Mouse (Mus musculus) forebrain, postnatal 0 days (tissue): ENCODE results near the gene Akap2. TPM values are rescaled to one million over a fixed set of nuclear protein-coding genes. Genes with fewer than 3 reads are reported as not detected.

Experiments used
- ATAC-seq: fragments of 200-750 bp; cut with Nextera tagmentation; 2 replicates; pipeline ENCODE4 v1.8.0; 2017; ENCODE audit warnings: mild to moderate bottlenecking, moderate library complexity
- DNase-seq: peaks from one replicate; pipeline ENCODE4 v3.0.0-alpha.2; 2015
- H3K27ac ChIP-seq: fragments of 300-500 bp; sonication (generic); 2 replicates; pipeline ENCODE4 v1.5.1; 2014; ENCODE audit warnings: low read depth, mild to moderate bottlenecking, antibody characterized with exemption, low read length, moderate library complexity, mixed read lengths
- H3K27me3 ChIP-seq: fragments of 300-500 bp; sonication (generic); 2 replicates; pipeline ENCODE4 v1.6.1; 2014; ENCODE audit warnings: mild to moderate bottlenecking, low read length, mixed read lengths; ENCODE audit not compliant: insufficient read depth
- H3K36me3 ChIP-seq: fragments of 300-500 bp; sonication (generic); 2 replicates; pipeline ENCODE4 v1.6.1; 2014; ENCODE audit warnings: mild to moderate bottlenecking, moderate library complexity; ENCODE audit not compliant: insufficient read depth
- H3K4me1 ChIP-seq: fragments of 300-500 bp; sonication (generic); 2 replicates; pipeline ENCODE4 v1.6.1; 2014; ENCODE audit warnings: antibody characterized with exemption; ENCODE audit not compliant: insufficient read depth
- H3K4me2 ChIP-seq: fragments of 300-500 bp; sonication (generic); 2 replicates; pipeline ENCODE4 v1.6.1; 2014; ENCODE audit warnings: low read depth, mild to moderate bottlenecking, moderate library complexity
- H3K4me3 ChIP-seq: fragments of 300-500 bp; sonication (generic); 2 replicates; pipeline ENCODE4 v1.5.1; 2014; ENCODE audit warnings: low read depth, low read length, mixed read lengths
- H3K9ac ChIP-seq: fragments of 300-500 bp; sonication (generic); 2 replicates; pipeline ENCODE4 v1.6.1; 2014; ENCODE audit warnings: mild to moderate bottlenecking
- H3K9me3 ChIP-seq: fragments of 300-500 bp; sonication (generic); 2 replicates; pipeline ENCODE4 v1.6.1; 2016; ENCODE audit warnings: low read length
- CTCF ChIP-seq: sonication (generic); IDR thresholded peaks from 2 replicates; pipeline ENCODE4 v1.5.1; 2016; ENCODE audit warnings: antibody characterized with exemption, control low read depth, low read depth
- WGBS: fragments of 180-500 bp; shearing (Covaris S2); extraction: QIAGEN DNeasy Blood & Tissue Kit; methylation state at CpG from one replicate; pipeline ENCODE4 v1.1.7; 2014; 5-methylcytosine and 5-hydroxymethylcytosine counted together
- polyA plus RNA-seq: library from polyadenylated mRNA; unstranded; fragments of >200 nt; fragmentation: Nextera tagmentation; extraction: Ambion mirVana; gene quantifications from 2 replicates; pipeline ENCODE4 v1.2.1, GENCODE M21; 2015
- total RNA-seq: library from RNA; depleted of rRNA; stranded (reverse); fragments of >200 nt; gene quantifications from 2 replicates; pipeline ENCODE4 v1.2.3, GENCODE M21; 2014

Gene Akap2
- total and polyA plus RNA-seq, 2 experiments from 2014 or later = 7.0 to 15.0 TPM

GRCm38 (mm10) chr4:57906708-57907107 lies 189.3 kb downstream of the Akap2 start:
- TF ChIP-seq CTCF = no peak
- no peak for DNase-seq
- no peaks in the 10 kb centered on the region for H3K4me1 ChIP-seq
- no peak overlapping the region for H3K4me3 ChIP-seq
- no peaks in the 10 kb centered on the region for H3K9me3 ChIP-seq
- H3K4me2 ChIP-seq = no peak overlapping the region
- no peak overlapping the region for H3K9ac ChIP-seq
- H3K27ac ChIP-seq = no peak overlapping the region
- 21% methylated on average over 2 of the region's 2 CpGs for WGBS
- H3K27me3 ChIP-seq = no peaks in the 10 kb centered on the region; the same call in 1 of the 2 replicates
- no peaks in the 10 kb centered on the region for H3K36me3 ChIP-seq
- no peak for ATAC-seq

GRCm38 (mm10) chr4:57908860-57909259 lies 191.4 kb downstream of the Akap2 start:
- Histone ChIP-seq H3K9me3 (no peaks in the 10 kb centered on the region), H3K9ac (no peak overlapping the region), H3K27me3 (no peaks in the 10 kb centered on the region; the same call in 1 of the 2 replicates), H3K4me2 (no peak overlapping the region), H3K27ac (no peak overlapping the region), H3K4me1 (no peaks in the 10 kb centered on the region), H3K4me3 (no peak overlapping the region), H3K36me3 (no peaks in the 10 kb centered on the region)
- ATAC-seq (no peak), DNase-seq (no peak)
- no peak for TF ChIP-seq CTCF
- WGBS = 91% methylated on average over 6 of the region's 6 CpGs

GRCm38 (mm10) chr4:57913021-57913420 lies 195.6 kb downstream of the Akap2 start:
- ATAC-seq (no peak), DNase-seq (no peak)
- Histone ChIP-seq H3K9ac (no peak overlapping the region), H3K9me3 (no peaks in the 10 kb centered on the region), H3K4me2 (no peak overlapping the region), H3K4me3 (no peak overlapping the region), H3K36me3 (no peaks in the 10 kb centered on the region), H3K4me1 (no peaks in the 10 kb centered on the region), H3K27ac (no peak overlapping the region), H3K27me3 (no peaks in the 10 kb centered on the region)
- TF ChIP-seq CTCF = no peak

GRCm38 (mm10) chr4:57914193-57915190 lies 197.0 kb downstream of the Akap2 start:
- Histone ChIP-seq H3K4me1 (no peaks in the 10 kb centered on the region), H3K4me2 (no peak overlapping the region), H3K4me3 (no peak overlapping the region), H3K9me3 (no peaks in the 10 kb centered on the region), H3K36me3 (no peaks in the 10 kb centered on the region), H3K27ac (no peak overlapping the region), H3K27me3 (no peaks in the 10 kb centered on the region), H3K9ac (no peak overlapping the region)
- TF ChIP-seq CTCF = no peak
- ATAC-seq (no peak), DNase-seq (no peak)
- WGBS = 69% methylated on average over 10 of the region's 10 CpGs

- Histone ChIP-seq H3K27ac (no peak overlapping the region), H3K4me2 (no peak overlapping the region), H3K4me1 (no peaks in the 10 kb centered on the region), H3K9ac (no peak overlapping the region), H3K27me3 (no peaks in the 10 kb centered on the region), H3K4me3 (no peak overlapping the region), H3K36me3 (no peaks in the 10 kb centered on the region), H3K9me3 (no peaks in the 10 kb centered on the region)
- ATAC-seq (peak; percentile 48), DNase-seq (peak; percentile 20)
- no peak for TF ChIP-seq CTCF
- 39% methylated on average over 17 of the region's 17 CpGs for WGBS
These were observed 197.9 kb downstream of the Akap2 start for GRCm38 (mm10) chr4:57915216-57915965.

GRCm38 (mm10) chr4:57916201-57916661 lies 198.8 kb downstream of the Akap2 start, which contains the start of gene D630039A03Rik:
D630039A03Rik (minus strand) TSS chr4:57916297.
- Histone ChIP-seq H3K4me1 (no peaks in the 10 kb centered on the region), H3K9ac (no peak within 1 kb of the TSS), H3K27me3 (no peaks in the 10 kb centered on the region), H3K4me2 (no peak within 1 kb of the TSS), H3K9me3 (no peaks in the 10 kb centered on the region), H3K4me3 (no peak within 1 kb of the TSS), H3K36me3 (no peaks in the 10 kb centered on the region), H3K27ac (no peak within 1 kb of the TSS)
- 24% methylated on average over 9 of the region's 9 CpGs for whole genome bisulfite sequencing
- DNase-seq (no peak), ATAC-seq (no peak)
- TF ChIP-seq CTCF = no peak

- no peaks in the 10 kb centered on the region for H3K4me1 ChIP-seq
- no peak overlapping the region for H3K4me2 ChIP-seq
- TF ChIP-seq CTCF = no peak
- no peaks in the 10 kb centered on the region for H3K9me3 ChIP-seq
- WGBS = 74% methylated on average over 4 of the region's 4 CpGs
- H3K9ac ChIP-seq = no peak overlapping the region
- ATAC-seq = no peak
- no peak overlapping the region for H3K27ac ChIP-seq
- no peaks in the 10 kb centered on the region for H3K27me3 ChIP-seq
- no peak for DNase-seq
- no peak overlapping the region for H3K4me3 ChIP-seq
- H3K36me3 ChIP-seq = no peaks in the 10 kb centered on the region
These were observed 199.3 kb downstream of the Akap2 start for GRCm38 (mm10) chr4:57916711-57917110.
